Mouse (Mus musculus) cerebellum, adult 2 months (tissue): ENCODE results near the gene Med13l. TPM values are rescaled to one million over a fixed set of nuclear protein-coding genes. Genes with fewer than 3 reads are reported as not detected.

Source experiments
- DNase-seq, 2 experiments: peaks; one replicate each; pipeline ENCODE4 v3.0.0; 2021
- H3K27ac ChIP-seq: fragments of 200-500 bp; 2 replicates; pipeline ENCODE4 v1.5.1; 2012; ENCODE audit warnings: low read length, control low read depth, inconsistent platforms; ENCODE audit not compliant: insufficient read depth
- H3K27me3 ChIP-seq: fragments of 200-500 bp; 2 replicates; pipeline ENCODE4 v1.6.1; 2012; ENCODE audit warnings: inconsistent platforms, mild to moderate bottlenecking, low read length, moderate library complexity; ENCODE audit not compliant: control insufficient read depth, insufficient read depth
- H3K4me1 ChIP-seq: fragments of 200-500 bp; 2 replicates; pipeline ENCODE4 v1.6.1; 2011; ENCODE audit warnings: low read length; ENCODE audit not compliant: control insufficient read depth, insufficient read depth
- H3K4me3 ChIP-seq: fragments of 200-500 bp; replicated peaks from 2 replicates; pipeline ENCODE3; 2011; ENCODE audit warnings: mild to moderate bottlenecking, low read depth, low read length, control low read depth; ENCODE audit not compliant: insufficient read depth
- CTCF ChIP-seq: fragments of 200-500 bp; IDR thresholded peaks from 2 replicates; pipeline ENCODE4 v1.5.1; 2011; ENCODE audit warnings: low read depth, mild to moderate bottlenecking, control low read depth, low read length, moderate library complexity, borderline replicate concordance; ENCODE audit not compliant: insufficient read depth
- POLR2A ChIP-seq: fragments of 200-500 bp; IDR thresholded peaks from 2 replicates; pipeline ENCODE4 v1.6.1; 2011; ENCODE audit warnings: low read length, control low read depth, borderline replicate concordance; ENCODE audit not compliant: insufficient read depth
- WGBS: fragments of 180-500 bp; shearing (Covaris S2); methylation state at CpG from one replicate; pipeline ENCODE4 v1.1.7; 2018; 5-methylcytosine and 5-hydroxymethylcytosine counted together
- polyA plus RNA-seq: library from polyadenylated mRNA; depleted of rRNA; stranded (reverse); fragments of >200 nt; gene quantifications from 2 replicates; pipeline ENCODE4 v1.2.3, GENCODE M21; 2012

The Med13l gene
- polyA plus RNA-seq, 1 experiment = 22.7 TPM

DNA sequence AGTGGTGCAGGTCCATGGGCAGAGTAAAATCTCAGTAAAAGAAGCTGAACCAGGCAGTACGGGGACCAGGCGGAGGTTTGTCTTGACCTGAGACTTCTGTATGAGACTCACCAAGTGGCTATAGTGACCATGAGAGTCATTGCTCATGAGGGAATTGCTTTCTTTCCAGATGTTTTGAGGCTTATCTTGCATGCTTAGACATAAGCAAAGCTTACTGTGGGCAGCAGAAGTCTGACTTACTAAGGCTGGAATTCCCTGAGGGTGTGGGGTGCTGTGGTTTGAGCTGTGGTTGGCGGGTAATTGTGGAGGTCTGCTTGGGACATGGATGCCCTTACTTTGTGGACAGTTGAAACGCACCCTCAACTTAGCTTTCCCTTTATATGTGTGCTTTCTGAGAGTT lies 67.7 kb downstream of the Med13l start:
- TF ChIP-seq CTCF (no peak), POLR2A (no peak)
- no peaks in the 10 kb centered on the region for H3K27me3 ChIP-seq

DNA sequence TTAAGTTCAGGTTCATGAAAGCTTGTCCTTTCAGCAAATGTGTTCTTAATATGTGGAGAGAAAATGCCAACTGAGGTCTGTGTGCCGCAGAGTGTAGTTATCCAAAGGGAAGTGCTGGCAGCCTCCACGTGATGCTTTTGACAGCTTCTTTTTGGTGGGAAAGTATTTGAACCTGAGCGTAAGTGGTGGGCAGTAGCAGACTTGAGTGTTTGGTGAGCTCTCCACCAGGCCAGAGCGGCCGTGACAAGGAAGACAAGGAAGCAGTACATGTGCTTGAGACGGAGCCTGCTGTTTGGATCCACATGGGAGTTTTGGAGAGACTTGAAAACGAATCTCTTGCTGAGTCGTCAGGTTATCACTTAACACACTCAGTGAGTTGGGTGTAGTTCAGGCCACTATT lies 71.9 kb downstream of the Med13l start:
- no peak for DNase-seq
- H3K27ac ChIP-seq = no peak overlapping the region
- peaks cover 20% of the 10 kb centered on the region for H3K4me1 ChIP-seq
- no peaks in the 10 kb centered on the region for H3K27me3 ChIP-seq
- WGBS = 64% methylated on average over 8 of the region's 8 CpGs
- TF ChIP-seq POLR2A = no peak
- TF ChIP-seq CTCF = no peak
- no peak overlapping the region for H3K4me3 ChIP-seq

More for the DNA sequence above, 67.7 kb downstream of the Med13l start:
- WGBS = 94% methylated on average over 4 of the region's 4 CpGs
- Histone ChIP-seq H3K27ac (no peak overlapping the region), H3K4me3 (no peak overlapping the region), H3K4me1 (peaks cover 16% of the 10 kb centered on the region)
- no peak for DNase-seq

DNA sequence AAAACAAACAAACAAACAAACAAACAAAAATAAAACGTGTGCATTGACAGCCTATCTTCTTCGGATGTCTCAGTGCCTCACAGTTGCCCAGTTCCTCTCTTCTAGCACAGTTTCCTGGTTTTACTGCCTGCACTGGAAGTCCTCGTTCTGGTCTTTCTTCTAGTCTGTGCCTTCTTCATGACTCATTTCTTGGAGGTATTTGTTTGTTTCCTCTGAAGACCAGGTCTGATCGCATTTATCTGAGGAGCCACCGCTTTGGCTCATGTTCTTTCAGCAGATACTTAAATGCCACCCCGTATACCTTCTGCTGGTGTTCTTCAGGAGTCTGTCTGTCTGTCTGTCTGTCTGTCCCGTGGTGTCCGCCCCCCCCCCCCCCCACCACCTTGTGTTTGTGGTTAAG lies 72.6 kb downstream of the Med13l start:
- H3K4me1 ChIP-seq = peaks cover 19% of the 10 kb centered on the region
- no peak overlapping the region for H3K4me3 ChIP-seq
- H3K27me3 ChIP-seq = no peaks in the 10 kb centered on the region
- WGBS = 73% methylated on average over 8 of the region's 8 CpGs
- DNase-seq = no peak
- TF ChIP-seq CTCF (no peak), POLR2A (no peak)
- H3K27ac ChIP-seq = no peak overlapping the region

DNA sequence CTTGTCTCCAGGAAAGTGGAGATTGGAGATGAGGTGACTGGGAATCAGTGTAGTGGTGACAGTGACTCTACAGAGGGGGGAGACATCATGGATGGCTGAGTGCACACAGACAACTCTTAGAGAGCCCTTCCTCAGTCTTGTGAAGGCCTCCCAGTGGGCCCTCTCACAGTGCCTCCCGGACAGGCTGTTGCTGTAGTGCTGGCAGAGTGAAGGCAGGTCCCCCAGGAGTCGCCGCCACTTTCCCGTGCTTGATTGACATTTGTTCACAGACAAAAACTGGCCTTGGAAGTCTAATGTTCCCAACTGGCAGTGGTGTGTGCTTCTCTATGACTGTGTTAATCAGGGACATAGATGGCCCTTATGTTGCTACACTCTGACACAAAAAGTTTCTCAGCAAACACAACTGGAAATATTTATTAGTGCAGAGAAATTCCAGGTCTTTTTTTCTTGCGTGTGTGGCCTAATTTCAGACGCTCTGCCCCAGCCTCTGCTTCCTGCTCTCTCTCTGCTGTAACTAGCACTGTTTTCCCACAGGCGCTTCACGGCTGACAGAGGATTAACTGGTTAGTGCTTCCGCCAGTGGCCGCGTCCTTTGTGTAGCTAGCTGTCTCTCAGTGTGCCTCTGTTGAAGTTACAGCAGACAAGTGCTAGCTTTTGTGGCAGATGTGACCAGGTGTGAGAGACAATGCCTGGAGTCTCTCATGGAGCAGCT lies 75.2 kb downstream of the Med13l start:
- peaks cover 27% of the 10 kb centered on the region for H3K4me1 ChIP-seq
- DNase-seq = no peak
- H3K27ac ChIP-seq = no peak overlapping the region
- WGBS = 23% methylated on average over 11 of the region's 11 CpGs
- TF ChIP-seq POLR2A (no peak), CTCF (no peak)
- H3K4me3 ChIP-seq = no peak overlapping the region
- H3K27me3 ChIP-seq = no peaks in the 10 kb centered on the region

DNA sequence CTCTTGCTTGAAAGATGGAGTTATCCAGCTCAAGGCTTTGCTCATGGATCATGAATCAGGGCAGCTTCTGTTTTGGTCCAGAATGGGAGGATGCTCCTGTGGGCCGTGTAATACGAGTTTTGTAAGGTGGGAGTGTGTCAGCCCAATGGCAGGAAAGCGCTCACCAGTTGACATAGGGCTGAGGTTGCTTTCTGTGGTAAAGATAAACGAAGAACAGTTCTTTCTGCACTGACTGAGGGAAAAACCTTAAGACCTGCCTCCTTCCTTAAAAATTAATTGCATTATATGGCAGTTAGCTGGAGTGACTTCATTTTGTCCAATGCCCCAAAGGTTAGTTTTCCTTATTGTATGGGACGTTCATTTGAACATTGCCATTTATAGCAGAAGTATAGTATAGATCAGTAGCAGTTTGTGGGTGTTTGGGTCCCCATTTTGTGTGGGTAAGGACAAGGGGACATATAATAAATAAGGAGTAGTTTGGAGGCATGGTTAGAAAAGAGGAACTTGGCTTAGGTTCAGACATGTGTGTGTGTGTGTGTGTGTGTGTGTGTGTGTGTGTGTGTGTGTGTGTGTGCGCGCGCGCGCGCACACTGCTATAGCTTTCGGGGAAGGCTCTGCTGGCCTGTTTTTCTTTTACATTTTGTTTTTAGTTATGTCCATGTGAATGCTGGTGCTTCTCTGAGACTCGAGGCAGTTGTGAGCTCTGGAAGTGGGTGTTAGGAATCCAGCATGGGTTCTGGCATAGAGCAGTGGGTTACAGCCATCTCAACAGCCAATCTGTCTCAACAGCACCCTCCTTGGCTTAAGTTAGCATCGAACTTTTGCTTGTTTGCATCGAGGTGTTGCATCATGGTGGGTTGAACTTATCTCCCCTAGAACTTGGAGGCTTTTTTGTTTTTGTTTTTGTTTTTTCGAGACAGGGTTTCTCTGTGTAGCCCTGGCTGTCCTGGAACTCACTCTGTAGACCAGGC lies 76.2 kb downstream of the Med13l start:
- H3K27me3 ChIP-seq = no peaks in the 10 kb centered on the region
- 82% methylated on average over 16 of the region's 16 CpGs for WGBS
- no peak for DNase-seq
- no peak overlapping the region for H3K27ac ChIP-seq
- no peak overlapping the region for H3K4me3 ChIP-seq
- TF ChIP-seq CTCF (no peak), POLR2A (no peak)
- peaks cover 26% of the 10 kb centered on the region for H3K4me1 ChIP-seq

DNA sequence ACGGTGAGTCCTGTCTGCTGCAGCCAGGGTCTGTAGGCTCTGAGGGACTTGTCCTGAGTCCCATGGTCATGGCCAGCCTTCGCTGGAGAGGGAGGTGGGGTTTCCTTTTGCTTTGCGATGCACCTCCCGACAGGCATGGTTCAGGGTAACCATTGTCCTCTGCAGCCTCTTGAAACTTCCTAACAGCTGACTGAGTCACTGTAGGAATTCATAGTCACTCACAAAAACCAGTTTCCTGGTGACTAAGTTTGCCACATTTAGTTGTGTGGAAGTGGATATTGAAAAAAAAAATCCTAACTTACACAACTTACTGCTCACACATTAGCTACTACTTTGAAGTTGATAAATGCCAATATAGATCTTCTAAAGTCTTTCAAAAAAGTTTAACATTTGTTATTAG lies 77.5 kb downstream of the Med13l start:
- H3K27me3 ChIP-seq = no peaks in the 10 kb centered on the region
- peaks cover 28% of the 10 kb centered on the region for H3K4me1 ChIP-seq
- no peak for TF ChIP-seq POLR2A
- no peak for TF ChIP-seq CTCF
- no peak for DNase-seq
- H3K27ac ChIP-seq = no peak overlapping the region
- no peak overlapping the region for H3K4me3 ChIP-seq
- 74% methylated on average over 4 of the region's 4 CpGs for WGBS

DNA sequence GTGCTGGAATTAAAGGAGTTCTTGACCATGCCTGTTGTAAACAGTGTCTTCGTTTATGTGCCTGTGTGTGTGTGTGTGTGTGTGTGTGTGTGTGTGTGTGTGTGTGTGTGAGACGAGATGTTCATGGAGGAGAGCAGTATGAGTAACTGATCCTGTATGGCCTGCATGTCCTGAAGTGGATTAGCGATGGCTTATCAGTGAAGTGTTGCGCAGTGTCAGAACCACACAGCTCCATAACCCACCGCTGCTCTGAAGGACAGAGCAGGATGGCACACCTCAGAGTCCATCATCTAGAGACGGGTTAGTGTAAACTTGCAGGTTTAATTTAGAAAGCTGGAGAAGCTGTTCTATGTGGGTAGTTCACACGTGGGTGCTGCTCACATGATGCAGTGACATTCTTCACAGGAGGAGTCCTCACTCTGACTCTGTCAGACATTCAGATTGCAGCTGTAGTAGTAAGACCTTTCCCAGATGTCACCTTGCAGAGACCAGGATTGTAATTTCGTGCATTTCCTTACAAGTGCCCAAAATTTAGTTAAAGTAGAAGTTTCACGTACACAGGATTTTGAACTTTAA lies 78.1 kb downstream of the Med13l start:
- H3K27ac ChIP-seq = no peak overlapping the region
- no peak overlapping the region for H3K4me3 ChIP-seq
- no peaks in the 10 kb centered on the region for H3K27me3 ChIP-seq
- TF ChIP-seq CTCF (no peak), POLR2A (no peak)
- H3K4me1 ChIP-seq = peaks cover 31% of the 10 kb centered on the region
- 64% methylated on average over 9 of the region's 9 CpGs for WGBS
- no peak for DNase-seq
